Mouse (Mus musculus) CH12.LX (cell line): ENCODE measurements at regions not wholly inside any gene's neighbourhood (a gene's known extent, or its start where the extent isn't known, plus 50 kb on each side); places are given as distances from the start of the nearest gene placed in this dataset.

Experiments used
- DNase-seq: peaks from one replicate; pipeline ENCODE4 v3.0.0-alpha.2; 2013; ENCODE audit errors: extremely low read depth
- H3K27ac ChIP-seq: 2 replicates; pipeline ENCODE4 v1.5.1; 2012; ENCODE audit warnings: low read depth, mild to moderate bottlenecking, control low read depth, moderate library complexity; ENCODE audit not compliant: insufficient read depth
- H3K27me3 ChIP-seq: replicated peaks from 2 replicates; pipeline ENCODE3; 2012; ENCODE audit warnings: inconsistent platforms
- H3K36me3 ChIP-seq, 2 experiments: replicated peaks in 1 of 2; 2 replicates each; pipeline versions ENCODE3 to v1.6.1; 2012; ENCODE audit warnings: inconsistent platforms in 1 of 2, low read length in 1 of 2, mild to moderate bottlenecking in 1 of 2, mixed read lengths in 1 of 2, moderate library complexity in 1 of 2; ENCODE audit not compliant: control insufficient read depth in 1 of 2, insufficient read depth in 1 of 2
- H3K4me1 ChIP-seq, 2 experiments: 2 replicates each; pipeline ENCODE4 v1.6.1; 2012; ENCODE audit warnings: inconsistent platforms in 1 of 2, moderate library complexity in 1 of 2; ENCODE audit not compliant: insufficient read depth in 2 of 2, control insufficient read depth in 1 of 2
- H3K4me2 ChIP-seq: 2 replicates; pipeline ENCODE4 v1.6.1; 2012; ENCODE audit warnings: low read depth, mild to moderate bottlenecking, control low read depth; ENCODE audit not compliant: poor library complexity, insufficient read depth, severe bottlenecking
- H3K4me3 ChIP-seq, 3 experiments: fragments of 150-350 bp in 1 of 3; sonication (generic) in 1 of 3; replicated peaks in 1 of 3; 2 replicates each; pipeline versions ENCODE3 to v1.5.1; 2011 to 2012; ENCODE audit warnings: low read depth in 2 of 3, low read length in 2 of 3, mild to moderate bottlenecking in 2 of 3, moderate library complexity in 2 of 3, control low read depth in 1 of 3, improper control_type of control experiment in 1 of 3, inconsistent platforms in 1 of 3, mixed read lengths in 1 of 3; ENCODE audit not compliant: poor library complexity in 1 of 3
- H3K79me2 ChIP-seq: replicated peaks from 2 replicates; pipeline ENCODE4 v1.6.1; 2012; ENCODE audit warnings: mild to moderate bottlenecking, moderate library complexity; ENCODE audit not compliant: control insufficient read depth, poor library complexity, insufficient read depth, severe bottlenecking; ENCODE audit errors: extremely low read depth
- H3K9ac ChIP-seq: 2 replicates; pipeline ENCODE4 v1.6.1; 2012; ENCODE audit warnings: low read depth, mild to moderate bottlenecking, control low read depth, moderate library complexity; ENCODE audit not compliant: insufficient read depth
- H3K9me3 ChIP-seq: replicated peaks from 2 replicates; pipeline ENCODE3; 2012; ENCODE audit warnings: low read length, inconsistent platforms, mixed read lengths
- BHLHE40 ChIP-seq: IDR thresholded peaks from 2 replicates; pipeline ENCODE4 v1.6.1; 2011; ENCODE audit warnings: mild to moderate bottlenecking, low read depth, low read length, improper control_type of control experiment
- CHD1 ChIP-seq: IDR thresholded peaks from 2 replicates; pipeline ENCODE4 v1.6.1; 2012; ENCODE audit warnings: low read depth, low read length, improper control_type of control experiment, inconsistent platforms
- CTCF ChIP-seq, 2 experiments: IDR thresholded peaks in 1 of 2; conservative IDR thresholded peaks in 1 of 2; 2 replicates each; pipeline ENCODE4 v1.5.1; 2011 to 2012; ENCODE audit warnings: low read depth in 2 of 2, low read length in 2 of 2, improper control_type of control experiment in 1 of 2, inconsistent platforms in 1 of 2, mild to moderate bottlenecking in 1 of 2, moderate library complexity in 1 of 2
- ELF1 ChIP-seq: IDR thresholded peaks from 2 replicates; pipeline ENCODE4 v1.6.1; 2014; ENCODE audit warnings: low read depth, mild to moderate bottlenecking, inconsistent platforms, low read length, improper control_type of control experiment
- EP300 ChIP-seq: IDR thresholded peaks from 2 replicates; pipeline ENCODE4 v1.6.1; 2011; ENCODE audit warnings: low read length, improper control_type of control experiment
- ETS1 ChIP-seq: conservative IDR thresholded peaks from 2 replicates; pipeline ENCODE4 v1.6.1; 2012; ENCODE audit warnings: low read depth, mild to moderate bottlenecking, inconsistent platforms, low read length, improper control_type of control experiment, moderate library complexity
- HCFC1 ChIP-seq: IDR thresholded peaks from 2 replicates; pipeline ENCODE4 v1.6.1; 2012; ENCODE audit warnings: low read depth, mild to moderate bottlenecking, inconsistent platforms, low read length, improper control_type of control experiment
- IRF4 ChIP-seq: IDR thresholded peaks from 2 replicates; pipeline ENCODE4 v1.6.1; 2014; ENCODE audit warnings: low read depth, mild to moderate bottlenecking, inconsistent platforms, low read length, improper control_type of control experiment
- JUND ChIP-seq: conservative IDR thresholded peaks from 2 replicates; pipeline ENCODE4 v1.6.1; 2011; ENCODE audit warnings: low read depth, low read length, improper control_type of control experiment
- MAZ ChIP-seq: IDR thresholded peaks from 2 replicates; pipeline ENCODE4 v1.6.1; 2012; ENCODE audit warnings: low read depth, mild to moderate bottlenecking, inconsistent platforms, low read length, improper control_type of control experiment, moderate library complexity
- MEF2A ChIP-seq: IDR thresholded peaks from 2 replicates; pipeline ENCODE4 v1.6.1; 2014; ENCODE audit warnings: low read depth, mild to moderate bottlenecking, inconsistent platforms, low read length, improper control_type of control experiment, borderline replicate concordance
- MYC ChIP-seq: IDR thresholded peaks from 2 replicates; pipeline ENCODE4 v1.6.1; 2011; ENCODE audit warnings: low read depth, mild to moderate bottlenecking, improper control_type of control experiment, low read length
- NRF1 ChIP-seq: IDR thresholded peaks from 2 replicates; pipeline ENCODE4 v1.6.1; 2014; ENCODE audit warnings: low read depth, mild to moderate bottlenecking, inconsistent platforms, low read length, improper control_type of control experiment, moderate library complexity
- PAX5 ChIP-seq: IDR thresholded peaks from 2 replicates; pipeline ENCODE4 v1.6.1; 2012; ENCODE audit warnings: low read length, inconsistent platforms, mixed read lengths
- POLR2AphosphoS2 ChIP-seq: IDR thresholded peaks from 2 replicates; pipeline ENCODE4 v1.6.1; 2011; ENCODE audit warnings: low read depth, low read length, improper control_type of control experiment
- RAD21 ChIP-seq: IDR thresholded peaks from 2 replicates; pipeline ENCODE4 v1.6.1; 2011; ENCODE audit warnings: low read depth, mild to moderate bottlenecking, low read length, improper control_type of control experiment, moderate library complexity
- RCOR1 ChIP-seq: conservative IDR thresholded peaks from 2 replicates; pipeline ENCODE4 v1.6.1; 2012; ENCODE audit warnings: low read depth, mild to moderate bottlenecking, inconsistent platforms, low read length, improper control_type of control experiment
- SMC3 ChIP-seq: IDR thresholded peaks from 2 replicates; pipeline ENCODE4 v1.6.1; 2011; ENCODE audit warnings: low read depth, low read length, improper control_type of control experiment
- TCF12 ChIP-seq: IDR thresholded peaks from 2 replicates; pipeline ENCODE4 v1.6.1; 2014; ENCODE audit warnings: low read depth, mild to moderate bottlenecking, inconsistent platforms, low read length, improper control_type of control experiment
- USF2 ChIP-seq: conservative IDR thresholded peaks from 2 replicates; pipeline ENCODE4 v1.6.1; 2011; ENCODE audit warnings: low read depth, low read length, improper control_type of control experiment
- ZC3H11A ChIP-seq: IDR thresholded peaks from 2 replicates; pipeline ENCODE4 v1.6.1; 2012; ENCODE audit warnings: low read depth, mild to moderate bottlenecking, inconsistent platforms, low read length, improper control_type of control experiment
- ZNF384 ChIP-seq: IDR thresholded peaks from 2 replicates; pipeline ENCODE4 v1.6.1; 2012; ENCODE audit warnings: low read depth, low read length, improper control_type of control experiment, inconsistent platforms
- dilution Hi-C: fragments of 300-500 bp; cut with MboI; formaldehyde crosslinking; loops from 2 replicates; pipeline ENCODE4 v1.14.3; 2020; ENCODE audit warnings: low sequenced_read_pairs; ENCODE audit not compliant: extremely low pct_unique_long_range_greater_than_20kb, extremely low pct_ligation_motif_present
- in situ Hi-C: fragments of 300-500 bp; cut with MboI; formaldehyde crosslinking; loops from 3 replicates; pipeline ENCODE4 v1.14.3; 2019; ENCODE audit warnings: low sequenced_read_pairs, low pct_ligation_motif_present, low pct_unique_long_range_greater_than_20kb, mixed read lengths

DNA sequence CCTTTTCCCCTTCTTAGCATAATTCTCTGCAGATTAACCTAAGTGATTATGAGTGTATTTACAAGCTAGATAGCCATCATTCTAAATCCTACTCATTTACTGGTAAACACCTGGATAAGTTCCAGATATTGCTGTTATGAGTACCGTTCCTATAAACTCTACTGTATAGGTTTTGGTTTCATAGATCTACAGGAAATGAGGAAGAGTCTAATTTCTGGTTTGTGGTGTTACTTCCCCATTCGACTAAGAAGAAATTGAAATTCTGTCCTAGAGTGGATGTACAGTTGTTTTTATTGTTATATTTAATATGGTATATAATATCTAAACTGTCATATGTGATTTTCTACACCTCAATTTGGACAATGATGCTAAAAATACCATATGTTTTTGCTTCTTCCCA lies 69.4 kb upstream of the Gm11146 start:
- Histone ChIP-seq H3K4me1 (no peaks in the 10 kb centered on the region), H3K9ac (no peak overlapping the region), H3K27me3 (no peaks in the 10 kb centered on the region), H3K79me2 (no peaks in the 10 kb centered on the region), H3K27ac (no peak overlapping the region), H3K36me3 (no peaks in the 10 kb centered on the region), H3K9me3 (peaks cover 54% of the 10 kb centered on the region), H3K4me3 (no peak overlapping the region), H3K4me2 (no peak overlapping the region)
- no peak for DNase-seq
- dilution Hi-C loops (no loop called here), in situ Hi-C loops (no loop called here)
- TF ChIP-seq EP300 (no peak), BHLHE40 (no peak), RCOR1 (no peak), IRF4 (no peak), CHD1 (no peak), HCFC1 (no peak), PAX5 (no peak), ZC3H11A (no peak), SMC3 (no peak)

DNA sequence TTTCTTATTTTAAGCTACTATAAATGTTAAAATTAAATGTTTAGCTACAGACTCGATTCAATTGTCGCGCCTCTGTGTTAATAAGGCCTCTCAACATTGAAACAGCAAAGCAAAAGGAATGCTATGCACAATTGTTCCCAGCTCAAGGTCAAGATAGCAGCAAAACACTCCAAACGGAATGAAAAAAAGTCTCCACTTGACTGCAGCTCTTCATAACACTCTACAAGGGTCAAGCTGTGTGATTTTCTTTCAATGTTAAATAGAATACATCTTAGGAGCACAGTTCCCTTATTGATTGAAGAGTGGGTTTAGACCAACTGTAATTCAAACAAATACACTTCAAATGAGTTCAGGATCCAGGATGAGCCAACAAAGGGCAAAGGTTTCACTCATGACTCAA lies 63.9 kb upstream of the Gm11146 start:
- H3K9me3 ChIP-seq, result peaks cover 58% of the 10 kb centered on the region
- no peak overlapping the region for H3K4me3 ChIP-seq
- no peak for DNase-seq
- no peak overlapping the region for H3K4me2 ChIP-seq
- in situ Hi-C loops (no loop called here), dilution Hi-C loops (no loop called here)
- no peaks in the 10 kb centered on the region for H3K4me1 ChIP-seq
- no peaks in the 10 kb centered on the region for H3K36me3 ChIP-seq
- H3K9ac ChIP-seq, result no peak overlapping the region
- TF ChIP-seq ZC3H11A (no peak), NRF1 (no peak), ZNF384 (no peak), ETS1 (no peak), USF2 (no peak), CHD1 (no peak), POLR2AphosphoS2 (no peak), MAZ (no peak), RAD21 (no peak), JUND (no peak), MYC (no peak), TCF12 (no peak), CTCF (conservative IDR thresholded peaks at IDR 0.05 in 1 of 2, IDR thresholded peaks at IDR 0.05 in 1 of 2; ENCODE audit: low read depth in 2 of 2, low read length in 2 of 2) (no peak), ELF1 (no peak), PAX5 (no peak), MEF2A (no peak)
- no peak overlapping the region for H3K27ac ChIP-seq
- no peaks in the 10 kb centered on the region for H3K27me3 ChIP-seq
- H3K79me2 ChIP-seq, result no peaks in the 10 kb centered on the region
